Mouse (Mus musculus) testis, adult 2 months (tissue): ENCODE data around the gene Tbx20.

Source experiments
- CTCF ChIP-seq: fragments of 200-500 bp; IDR thresholded peaks from 2 replicates; pipeline ENCODE4 v1.5.1; 2012; ENCODE audit warnings: low read depth, mild to moderate bottlenecking, inconsistent platforms, low read length, moderate library complexity; ENCODE audit not compliant: control insufficient read depth, insufficient read depth, insufficient replicate concordance
- POLR2A ChIP-seq: fragments of 200-500 bp; IDR thresholded peaks from 2 replicates; pipeline ENCODE4 v1.6.1; 2012; ENCODE audit warnings: low read depth, mild to moderate bottlenecking, inconsistent platforms, low read length, moderate library complexity; ENCODE audit not compliant: control insufficient read depth

- TF ChIP-seq CTCF, result no peak
- no peak for TF ChIP-seq POLR2A
Observed at GRCm38 (mm10) chr9:24812461-24812860, 38.4 kb upstream of the Tbx20 start.
